ENCODE assay signal across 26 mouse cellular contexts in genomic region chr6:136429441-136429840, GRCm38 (mm10). TPM values are rescaled to one million over a fixed set of nuclear protein-coding genes. Genes with fewer than 3 reads are reported as not detected.
DNase-seq lines count a peak whose midpoint lies in the region; ATAC-seq and TF ChIP-seq lines count a peak whose summit lies in the region.
"Had no signal": no experiment of that assay in that cellular context is flagged by ENCODE, and none has a peak within 500 bp of the region (broad histone marks: within the 10 kb centered on the region; RNA-seq: fewer than 3 reads in every experiment).

No protein-coding gene starts in this region.

- H3K27ac ChIP-seq in kidney, embryonic 15.5 days: no peak overlapping the region
- no peak overlapping the region for H3K27ac ChIP-seq in lung, postnatal 0 days (ENCODE audit: low read length)
- H3K27ac ChIP-seq in liver, embryonic 13.5 days: no peak overlapping the region
- H3K27ac ChIP-seq: embryonic facial prominence, embryonic 13.5 days; hindbrain, embryonic 14.5 days; limb, embryonic 12.5 days; midbrain, embryonic 15.5 days; neural tube, embryonic 15.5 days had no signal

- WGBS in kidney, embryonic 15.5 days: 50% methylated on average over 4 of the region's 4 CpGs
- 29% methylated on average over 4 of the region's 4 CpGs for WGBS in lung, postnatal 0 days
- 58% methylated on average over 4 of the region's 4 CpGs for WGBS in liver, embryonic 13.5 days (ENCODE audit: insufficient replicate concordance)

- no peaks in the 10 kb centered on the region for H3K9me3 ChIP-seq in kidney, embryonic 15.5 days (replicated peaks)
- no peaks in the 10 kb centered on the region for H3K9me3 ChIP-seq in lung, postnatal 0 days (ENCODE audit: low read length)
- no peaks in the 10 kb centered on the region for H3K9me3 ChIP-seq in liver, embryonic 13.5 days (replicated peaks)
- H3K9me3 ChIP-seq: embryonic facial prominence, embryonic 13.5 days; heart, embryonic 12.5 days; limb, embryonic 12.5 days; midbrain, embryonic 15.5 days; neural tube, embryonic 15.5 days had no signal

- no peak overlapping the region for H3K4me2 ChIP-seq in kidney, embryonic 15.5 days
- no peak overlapping the region for H3K4me2 ChIP-seq in lung, postnatal 0 days (replicated peaks; ENCODE audit: low read depth, low read length)
- H3K4me2 ChIP-seq in liver, embryonic 13.5 days: no peak overlapping the region
- H3K4me2 ChIP-seq: embryonic facial prominence, embryonic 13.5 days; heart, embryonic 12.5 days; hindbrain, embryonic 14.5 days; limb, embryonic 12.5 days; midbrain, embryonic 15.5 days; neural tube, embryonic 15.5 days had no signal

- no peaks in the 10 kb centered on the region for H3K36me3 ChIP-seq in kidney, embryonic 15.5 days
- no peaks in the 10 kb centered on the region for H3K36me3 ChIP-seq in lung, postnatal 0 days (ENCODE audit: insufficient read depth, low read length)
- no peaks in the 10 kb centered on the region for H3K36me3 ChIP-seq in liver, embryonic 13.5 days
- H3K36me3 ChIP-seq: embryonic facial prominence, embryonic 13.5 days; heart, embryonic 12.5 days; limb, embryonic 12.5 days; midbrain, embryonic 15.5 days; neural tube, embryonic 15.5 days had no signal

- no peak for TF ChIP-seq EP300 in lung, postnatal 0 days (IDR thresholded peaks at IDR 0.05)

- ATAC-seq in kidney, embryonic 15.5 days (replicated peaks; ENCODE audit: low FRiP score): peak; percentile 60
- peak; percentile 46; the same call in 1 of the 2 replicates for ATAC-seq in lung, postnatal 0 days
- ATAC-seq in liver, embryonic 13.5 days (ENCODE audit: low read depth): peak; percentile 43; the same call in 1 of the 2 replicates
- ATAC-seq: forebrain, postnatal 0 days; midbrain, embryonic 15.5 days had no signal

- no peak overlapping the region for H3K9ac ChIP-seq in kidney, embryonic 15.5 days
- H3K9ac ChIP-seq in lung, postnatal 0 days (replicated peaks; ENCODE audit: low read depth): no peak overlapping the region
- H3K9ac ChIP-seq in liver, embryonic 13.5 days: no peak overlapping the region
- H3K9ac ChIP-seq: embryonic facial prominence, embryonic 13.5 days; forebrain, postnatal 0 days; heart, embryonic 12.5 days; hindbrain, embryonic 14.5 days; limb, embryonic 12.5 days; midbrain, embryonic 15.5 days; neural tube, embryonic 15.5 days had no signal

- H3K27me3 ChIP-seq in kidney, embryonic 15.5 days: no peaks in the 10 kb centered on the region
- H3K27me3 ChIP-seq in lung, postnatal 0 days (replicated peaks; ENCODE audit: insufficient read depth, low read length): no peaks in the 10 kb centered on the region
- no peaks in the 10 kb centered on the region for H3K27me3 ChIP-seq in liver, embryonic 13.5 days
- H3K27me3 ChIP-seq: embryonic facial prominence, embryonic 13.5 days; heart, embryonic 12.5 days; limb, embryonic 12.5 days; midbrain, embryonic 15.5 days; neural tube, embryonic 15.5 days had no signal

- TF ChIP-seq CTCF in lung, postnatal 0 days (IDR thresholded peaks at IDR 0.05): 0 out of 2 replicates have a peak, but pooled peaks have one; percentile 13

- DNase-seq in kidney, postnatal 25 days: no peak
- no peak for DNase-seq in lung, postnatal 0 days (ENCODE audit: low spot score)
- DNase-seq in lung, postnatal 25 days (ENCODE audit: low spot score): no peak
- DNase-seq in liver, embryonic 13.5 days: no peak
- peak; percentile 76 for DNase-seq in yolk sac, embryonic 10.5 days (ENCODE audit: low spot score)
- no peak for DNase-seq in adrenal gland, postnatal 10 days
- DNase-seq in layer of hippocampus, adult 9-11 months: no peak
- DNase-seq: adrenal gland, adult 2 months; cerebellum, postnatal 10 days; forebrain, postnatal 0 days; kidney, adult 11 months; kidney, postnatal 4 days; lung, postnatal 14 days had no signal

- peaks cover 10% of the 10 kb centered on the region for H3K4me1 ChIP-seq in kidney, embryonic 15.5 days
- H3K4me1 ChIP-seq in lung, postnatal 0 days (ENCODE audit: insufficient read depth, low read depth, low read length): no peaks in the 10 kb centered on the region
- peaks cover 8% of the 10 kb centered on the region; the same call in 1 of the 2 replicates for H3K4me1 ChIP-seq in liver, embryonic 13.5 days (replicated peaks)
- H3K4me1 ChIP-seq: limb, embryonic 12.5 days; neural tube, embryonic 15.5 days had no signal

- H3K4me3 ChIP-seq in kidney, embryonic 15.5 days (replicated peaks): no peak overlapping the region
- no peak overlapping the region for H3K4me3 ChIP-seq in lung, postnatal 0 days (ENCODE audit: low read depth, low read length)
- H3K4me3 ChIP-seq in liver, embryonic 13.5 days (replicated peaks): no peak overlapping the region
- H3K4me3 ChIP-seq: embryonic facial prominence, embryonic 13.5 days; heart, embryonic 12.5 days; limb, embryonic 12.5 days; midbrain, embryonic 15.5 days; myocyte; neural tube, embryonic 15.5 days had no signal

RNA-seq across cellular contexts. Expression of gene E330021D16Rik, which starts 14.1 kb away (rescaled TPM):
- polyA plus RNA-seq in kidney, embryonic 15.5 days (2015; fragmentation: Nextera tagmentation; extraction: Ambion mirVana): 1.4 and 2.0 TPM in 2 replicates
- polyA plus RNA-seq in lung, postnatal 0 days (2015; fragmentation: Nextera tagmentation; extraction: Ambion mirVana): 0.11 and 0.12 TPM in 2 replicates
- 0.22 TPM in 1 of 2 replicates, not detected in the other for polyA plus RNA-seq in liver, embryonic 13.5 days (2015; fragmentation: Nextera tagmentation; extraction: Ambion mirVana)
- total RNA-seq in adrenal gland, postnatal 10 days (2021): not detected
- total RNA-seq: adrenal gland, adult 2 months; gastrocnemius, postnatal 4 days; heart, postnatal 25 days; layer of hippocampus, postnatal 14 days; megakaryocyte-erythroid progenitor cell, adult 5-6 weeks had no signal
- polyA plus RNA-seq: adrenal gland, adult 2 months; brain, embryonic 14.5 days; embryonic facial prominence, embryonic 13.5 days; forebrain, postnatal 0 days; heart, embryonic 12.5 days; hindbrain, embryonic 14.5 days; limb, embryonic 12.5 days; midbrain, embryonic 15.5 days; myocyte; neural tube, embryonic 15.5 days had no signal
